Mouse (Mus musculus) CD4-positive helper T cell, adult 2 months (primary cell): ENCODE results near the gene Suclg1.

Experiments
- DNase-seq: peaks from one replicate; pipeline ENCODE4 v3.0.0-alpha.2; 2012; ENCODE audit warnings: low read depth, missing footprints, low spot score

The Suclg1 gene

GRCm38 (mm10) chr6:73248237-73249048, at the start of gene Suclg1:
Suclg1 (plus strand) TSS chr6:73248382.
- DNase-seq = peak; percentile 89

GRCm38 (mm10) chr6:73203724-73204123, 44.5 kb upstream of the Suclg1 start:
- DNase-seq = no peak

GRCm38 (mm10) chr6:73204937-73205336, 43.2 kb upstream of the Suclg1 start:
- DNase-seq = no peak

GRCm38 (mm10) chr6:73209598-73209997, 38.6 kb upstream of the Suclg1 start:
- no peak for DNase-seq

GRCm38 (mm10) chr6:73210445-73210972, 37.7 kb upstream of the Suclg1 start:
- peak; percentile 92 for DNase-seq

GRCm38 (mm10) chr6:73211036-73211435, 37.1 kb upstream of the Suclg1 start:
- no peak for DNase-seq

GRCm38 (mm10) chr6:73211602-73212001, 36.6 kb upstream of the Suclg1 start:
- DNase-seq = no peak

- DNase-seq = peak; percentile 64
Measured at GRCm38 (mm10) chr6:73221189-73221957, 26.8 kb upstream of the Suclg1 start, which contains the start of gene Dnah6. Dnah6 (minus strand) TSS chr6:73221651.

GRCm38 (mm10) chr6:73221958-73222735, 26.0 kb upstream of the Suclg1 start:
- no peak for DNase-seq

- no peak for DNase-seq
Measured at GRCm38 (mm10) chr6:73222841-73223526, 25.2 kb upstream of the Suclg1 start.

GRCm38 (mm10) chr6:73227376-73228158, 20.6 kb upstream of the Suclg1 start:
- DNase-seq = peak; percentile 70

- DNase-seq = no peak
Measured at GRCm38 (mm10) chr6:73228408-73228807, 19.8 kb upstream of the Suclg1 start.

GRCm38 (mm10) chr6:73228881-73229280, 19.3 kb upstream of the Suclg1 start:
- no peak for DNase-seq

GRCm38 (mm10) chr6:73232152-73232584, 16.0 kb upstream of the Suclg1 start:
- no peak for DNase-seq

- peak; percentile 33 for DNase-seq
Measured at GRCm38 (mm10) chr6:73233202-73233726, 14.9 kb upstream of the Suclg1 start.

GRCm38 (mm10) chr6:73234302-73234900, 13.8 kb upstream of the Suclg1 start:
- DNase-seq = no peak

GRCm38 (mm10) chr6:73235650-73236049, 12.5 kb upstream of the Suclg1 start:
- DNase-seq = no peak

GRCm38 (mm10) chr6:73246821-73247220, 1.4 kb upstream of the Suclg1 start:
- DNase-seq = no peak

- peak; percentile 73 for DNase-seq
Measured at GRCm38 (mm10) chr6:73247452-73247851, 730 bp upstream of the Suclg1 start.
